Mouse (Mus musculus) small intestine, adult 2 months (tissue): Measurements from ENCODE around the gene Lypd3.

ENCODE experiments used
- CTCF ChIP-seq: fragments of 200-500 bp; IDR thresholded peaks from 2 replicates; pipeline ENCODE4 v1.5.1; 2012; ENCODE audit warnings: low read depth, mild to moderate bottlenecking, control low read depth, inconsistent platforms, low read length, moderate library complexity, mixed read lengths; ENCODE audit not compliant: insufficient replicate concordance, insufficient read length; ENCODE audit errors: extremely low read depth
- POLR2A ChIP-seq: fragments of 200-500 bp; IDR thresholded peaks from 2 replicates; pipeline ENCODE4 v1.6.1; 2012; ENCODE audit warnings: low read depth, mild to moderate bottlenecking, control low read depth, inconsistent platforms, low read length, moderate library complexity

- no peak for TF ChIP-seq CTCF
- no peak for TF ChIP-seq POLR2A
Measured at GRCm38 (mm10) chr7:24595464-24595863, 40.9 kb upstream of the Lypd3 start.
